Mouse (Mus musculus) retina, adult 2 months (tissue): ENCODE data around the gene Olfr1126.
"Not testable (repeated sequence)": the region's sequence is repeated elsewhere in the genome, so short reads cannot be mapped to it uniquely, and the experiment has no call there.

Experiments used
- DNase-seq: peaks from one replicate; pipeline ENCODE4 v3.0.0-alpha.2; 2012; ENCODE audit warnings: low read depth, low spot score

The Olfr1126 gene

GRCm38 (mm10) chr2:87453662-87454061 lies at the start of gene Olfr1126:
Olfr1126 (plus strand) TSS chr2:87453962.
- DNase-seq, result no peak

DNA sequence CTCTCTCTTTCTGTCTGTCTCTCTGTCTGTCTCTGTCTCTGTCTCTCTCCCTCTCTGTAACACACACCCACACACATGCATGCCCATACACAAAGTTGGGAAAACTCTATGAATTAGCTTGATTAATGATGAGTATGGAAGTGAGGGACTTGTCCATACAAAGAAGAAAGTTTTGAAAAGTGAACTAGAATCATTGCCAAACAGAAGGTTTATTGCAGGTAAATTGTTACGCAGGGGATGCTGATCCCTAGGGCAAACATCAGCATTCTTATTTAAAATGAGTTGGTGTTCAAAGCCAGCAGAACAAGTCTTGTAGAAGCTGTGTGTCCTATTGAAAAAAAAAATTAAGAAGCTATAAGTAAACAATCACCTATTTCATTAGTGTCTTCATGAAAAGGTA lies 37.4 kb upstream of the Olfr1126 start, which contains the start of gene Olfr1123:
Olfr1123 (plus strand) TSS at position 301 of the 400 bp plus-strand sequence.
- DNase-seq, result no peak

DNA sequence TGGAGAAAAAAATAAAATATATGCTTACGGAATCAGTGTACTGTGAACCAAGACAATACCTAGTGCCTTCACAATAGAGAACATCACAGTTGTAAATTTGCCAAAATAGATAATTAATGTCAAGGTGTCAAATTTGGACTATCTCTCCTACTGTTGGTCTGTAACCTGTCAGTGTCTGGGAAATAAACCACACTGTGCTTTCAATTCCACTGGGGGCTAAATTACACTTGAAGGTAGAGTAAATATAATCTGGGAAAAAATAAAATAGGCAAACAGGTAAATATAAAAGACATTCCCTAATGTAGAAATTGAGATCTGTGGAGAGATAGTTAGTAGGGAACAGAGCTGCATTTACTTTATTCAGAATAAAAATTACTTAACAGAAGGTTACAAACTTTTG lies 23.8 kb upstream of the Olfr1126 start, which contains the start of gene Olfr1124:
Olfr1124 (plus strand) TSS at position 301 of the 400 bp plus-strand sequence.
- no peak for DNase-seq

GRCm38 (mm10) chr2:87437731-87438130 lies 16.0 kb upstream of the Olfr1126 start:
- DNase-seq, result no peak

GRCm38 (mm10) chr2:87461769-87462168 lies 8.0 kb downstream of the Olfr1126 start:
- no peak for DNase-seq

GRCm38 (mm10) chr2:87480207-87480606 lies 26.4 kb downstream of the Olfr1126 start:
- DNase-seq, result no peak

- DNase-seq, result no peak
Measured at GRCm38 (mm10) chr2:87481158-87481557, 27.4 kb downstream of the Olfr1126 start.

- no peak for DNase-seq
Measured at GRCm38 (mm10) chr2:87482276-87482675, 28.5 kb downstream of the Olfr1126 start.

GRCm38 (mm10) chr2:87496993-87497392 lies 43.2 kb downstream of the Olfr1126 start, which contains the start of gene Pramel7:
Pramel7 (minus strand) TSS chr2:87497093.
- DNase-seq, result not testable (repeated sequence)

DNA sequence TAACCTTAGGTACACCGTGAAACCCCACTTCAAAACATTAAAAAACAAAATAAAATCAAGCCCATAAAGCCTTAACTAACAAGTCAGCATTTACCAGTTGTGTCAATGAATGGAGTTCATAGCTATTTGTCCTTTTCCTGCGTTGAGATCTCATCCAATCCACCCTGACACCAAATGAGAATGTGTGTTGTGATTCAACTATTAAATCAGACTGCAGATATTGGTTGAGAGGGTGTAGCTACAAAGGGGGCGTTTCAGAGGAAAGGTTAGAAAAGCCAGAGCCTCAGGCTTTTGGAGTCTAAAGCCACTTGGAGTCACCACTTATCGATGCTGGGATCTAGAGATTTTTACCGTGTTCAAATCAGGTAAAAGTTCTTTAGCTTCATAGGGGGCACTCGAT lies 52.5 kb downstream of the Olfr1126 start, which contains the start of gene Pramel6:
Pramel6 (plus strand) TSS at position 301 of the 400 bp plus-strand sequence.
- no peak for DNase-seq
